Mouse (Mus musculus): ENCODE measurements around the gene Rab29. TPM values are rescaled to one million over a fixed set of nuclear protein-coding genes. Genes with fewer than 3 reads are reported as not detected.

Gene Rab29
- total RNA-seq, 1 experiment, result 9.7 TPM

GRCm38 (mm10) chr1:131842221-131842620 is 24.8 kb upstream of the Rab29 start:
- H3K36me3 ChIP-seq (ENCODE audit: control insufficient read depth, insufficient read depth, low read length, poor library complexity, severe bottlenecking), result peaks cover 73% of the 10 kb centered on the region
- no peaks in the 10 kb centered on the region for H3K9me3 ChIP-seq (ENCODE audit: control insufficient read depth, insufficient read depth, low read depth, low read length)
- DNase-seq (ENCODE audit: low read depth, low spot score), result no peak
- H3K27ac ChIP-seq (ENCODE audit: insufficient read depth, low read depth, low read length, poor library complexity, severe bottlenecking), result no peak overlapping the region
- H3K4me1 ChIP-seq (ENCODE audit: control insufficient read depth in 2 of 2, insufficient read depth in 2 of 2, low read length in 2 of 2, poor library complexity in 1 of 2), result peaks cover 0 to 3% of the 10 kb centered on the region in 2 experiments; a peak in 1 of 4 replicates
- H3K4me3 ChIP-seq (ENCODE audit: insufficient read depth in 1 of 2, low read depth in 1 of 2, low read length in 2 of 2, poor library complexity in 1 of 2, severe bottlenecking in 1 of 2), result no peak overlapping the region
- H3K9ac ChIP-seq (ENCODE audit: insufficient read depth, low read depth, low read length, poor library complexity, severe bottlenecking), result no peak overlapping the region
- in situ Hi-C loops (cut with MboI; ENCODE audit: low sequenced_read_pairs in 2 of 2, unreplicated experiment in 2 of 2), result loop anchor here in 1 of 2 experiments (10.0 kb wide), 1 partner anchor 137 kb away; no protein-coding TSS in a partner anchor
- TF ChIP-seq ZNF384 (IDR thresholded peaks at IDR 0.05; ENCODE audit: low read depth, low read length) (no peak), ZC3H11A (IDR thresholded peaks at IDR 0.05; ENCODE audit: borderline replicate concordance, low read depth, low read length) (no peak), MAFK (IDR thresholded peaks at IDR 0.05; ENCODE audit: insufficient read depth, low read depth, low read length) (no peak), CHD2 (IDR thresholded peaks at IDR 0.05; ENCODE audit: low read depth, low read length) (no peak), HCFC1 (IDR thresholded peaks at IDR 0.05; ENCODE audit: borderline replicate concordance, insufficient read depth, low read length) (no peak)

- in situ Hi-C loops (cut with MboI; ENCODE audit: low sequenced_read_pairs in 2 of 2, unreplicated experiment in 2 of 2), result loop anchor here in 1 of 2 experiments (10.0 kb wide), 1 partner anchor 139 kb away; no protein-coding TSS in a partner anchor
- H3K36me3 ChIP-seq (ENCODE audit: control insufficient read depth, insufficient read depth, low read length, poor library complexity, severe bottlenecking), result peaks cover 76% of the 10 kb centered on the region
- no peak overlapping the region for H3K27ac ChIP-seq (ENCODE audit: insufficient read depth, low read depth, low read length, poor library complexity, severe bottlenecking)
- no peak overlapping the region for H3K9ac ChIP-seq (ENCODE audit: insufficient read depth, low read depth, low read length, poor library complexity, severe bottlenecking)
- no peak for TF ChIP-seq ZC3H11A (IDR thresholded peaks at IDR 0.05; ENCODE audit: borderline replicate concordance, low read depth, low read length)
- no peak for TF ChIP-seq MAFK (IDR thresholded peaks at IDR 0.05; ENCODE audit: insufficient read depth, low read depth, low read length)
- TF ChIP-seq ZNF384 (IDR thresholded peaks at IDR 0.05; ENCODE audit: low read depth, low read length), result no peak
- no peak for TF ChIP-seq HCFC1 (IDR thresholded peaks at IDR 0.05; ENCODE audit: borderline replicate concordance, insufficient read depth, low read length)
- TF ChIP-seq CHD2 (IDR thresholded peaks at IDR 0.05; ENCODE audit: low read depth, low read length), result no peak
- no peak for DNase-seq (ENCODE audit: low read depth, low spot score)
- H3K9me3 ChIP-seq (ENCODE audit: control insufficient read depth, insufficient read depth, low read depth, low read length), result no peaks in the 10 kb centered on the region
- no peaks in the 10 kb centered on the region for H3K4me1 ChIP-seq (ENCODE audit: control insufficient read depth in 2 of 2, insufficient read depth in 2 of 2, low read length in 2 of 2, poor library complexity in 1 of 2)
- H3K4me3 ChIP-seq (ENCODE audit: insufficient read depth in 1 of 2, low read depth in 1 of 2, low read length in 2 of 2, poor library complexity in 1 of 2, severe bottlenecking in 1 of 2), result no peak overlapping the region
Observed at GRCm38 (mm10) chr1:131843758-131844157, 23.3 kb upstream of the Rab29 start.

- in situ Hi-C loops (cut with MboI; ENCODE audit: low sequenced_read_pairs in 2 of 2, unreplicated experiment in 2 of 2), result loop anchor here in 1 of 2 experiments (10.0 kb wide), 1 partner anchor 140 kb away; no protein-coding TSS in a partner anchor
- H3K36me3 ChIP-seq (ENCODE audit: control insufficient read depth, insufficient read depth, low read length, poor library complexity, severe bottlenecking), result peaks cover 65% of the 10 kb centered on the region
Observed at GRCm38 (mm10) chr1:131844883-131845282, 22.1 kb upstream of the Rab29 start.

GRCm38 (mm10) chr1:131846255-131846654 is 20.8 kb upstream of the Rab29 start:
- H3K27ac ChIP-seq (ENCODE audit: insufficient read depth, low read depth, low read length, poor library complexity, severe bottlenecking), result no peak overlapping the region
- TF ChIP-seq HCFC1 (IDR thresholded peaks at IDR 0.05; ENCODE audit: borderline replicate concordance, insufficient read depth, low read length) (no peak), CHD2 (IDR thresholded peaks at IDR 0.05; ENCODE audit: low read depth, low read length) (no peak)
- in situ Hi-C loops (cut with MboI; ENCODE audit: low sequenced_read_pairs in 2 of 2, unreplicated experiment in 2 of 2), result loop anchor here in 1 of 2 experiments (10.0 kb wide), 1 partner anchor 141 kb away; no protein-coding TSS in a partner anchor
- H3K4me3 ChIP-seq (ENCODE audit: insufficient read depth in 1 of 2, low read depth in 1 of 2, low read length in 2 of 2, poor library complexity in 1 of 2, severe bottlenecking in 1 of 2), result no peak overlapping the region
- DNase-seq (ENCODE audit: low read depth, low spot score), result no peak
- H3K9me3 ChIP-seq (ENCODE audit: control insufficient read depth, insufficient read depth, low read depth, low read length), result no peaks in the 10 kb centered on the region
- peaks cover 52% of the 10 kb centered on the region for H3K36me3 ChIP-seq (ENCODE audit: control insufficient read depth, insufficient read depth, low read length, poor library complexity, severe bottlenecking)
- peaks cover 0 to 2% of the 10 kb centered on the region in 2 experiments; a peak in 1 of 4 replicates for H3K4me1 ChIP-seq (ENCODE audit: control insufficient read depth in 2 of 2, insufficient read depth in 2 of 2, low read length in 2 of 2, poor library complexity in 1 of 2)
- H3K9ac ChIP-seq (ENCODE audit: insufficient read depth, low read depth, low read length, poor library complexity, severe bottlenecking), result no peak overlapping the region

More at GRCm38 (mm10) chr1:131844883-131845282, 22.1 kb upstream of the Rab29 start:
- TF ChIP-seq ZNF384 (IDR thresholded peaks at IDR 0.05; ENCODE audit: low read depth, low read length) (no peak), CHD2 (IDR thresholded peaks at IDR 0.05; ENCODE audit: low read depth, low read length) (no peak), ZC3H11A (IDR thresholded peaks at IDR 0.05; ENCODE audit: borderline replicate concordance, low read depth, low read length) (no peak), MAFK (IDR thresholded peaks at IDR 0.05; ENCODE audit: insufficient read depth, low read depth, low read length) (no peak), HCFC1 (IDR thresholded peaks at IDR 0.05; ENCODE audit: borderline replicate concordance, insufficient read depth, low read length) (no peak)
- Histone ChIP-seq H3K9me3 (ENCODE audit: control insufficient read depth, insufficient read depth, low read depth, low read length) (no peaks in the 10 kb centered on the region), H3K27ac (ENCODE audit: insufficient read depth, low read depth, low read length, poor library complexity, severe bottlenecking) (no peak overlapping the region), H3K4me1 (ENCODE audit: control insufficient read depth in 2 of 2, insufficient read depth in 2 of 2, low read length in 2 of 2, poor library complexity in 1 of 2) (peaks cover 0 to 2% of the 10 kb centered on the region in 2 experiments; a peak in 1 of 4 replicates), H3K4me3 (ENCODE audit: insufficient read depth in 1 of 2, low read depth in 1 of 2, low read length in 2 of 2, poor library complexity in 1 of 2, severe bottlenecking in 1 of 2) (no peak overlapping the region), H3K9ac (ENCODE audit: insufficient read depth, low read depth, low read length, poor library complexity, severe bottlenecking) (no peak overlapping the region)
- no peak for DNase-seq (ENCODE audit: low read depth, low spot score)

Data from ES-E14 (cell line).